Comparison of ENCODE assay signal across 9 mouse cellular contexts in genomic region chr1:112378660-112379059, GRCm38 (mm10).
DNase-seq lines count a peak whose midpoint lies in the region; ATAC-seq and TF ChIP-seq lines count a peak whose summit lies in the region.
"Had no signal": no experiment of that assay in that cellular context is flagged by ENCODE, and none has a peak within 500 bp of the region (broad histone marks: within the 10 kb centered on the region; RNA-seq: fewer than 3 reads in every experiment).

No protein-coding gene starts in this region.

- CTCF ChIA-PET in Patski (lab: Charles Lee), result interaction anchor here (0.6 to 1.2 kb wide), 3 partner anchors 33 to 516 kb away, joined by 3 to 4 read pairs (median 3); no protein-coding TSS in a partner anchor

- no peaks in the 10 kb centered on the region for H3K36me3 ChIP-seq in forebrain, embryonic 11.5 days (ENCODE audit: control insufficient read depth, insufficient read depth, low read length)
- no peaks in the 10 kb centered on the region for H3K36me3 ChIP-seq in kidney, embryonic 16.5 days (ENCODE audit: insufficient read depth, low read length)
- no peaks in the 10 kb centered on the region for H3K36me3 ChIP-seq in midbrain, embryonic 15.5 days (replicated peaks)
- H3K36me3 ChIP-seq: lung, embryonic 15.5 days had no signal

- peak; percentile 1 to 14 for DNase-seq in heart, postnatal 10 days
- no peak for DNase-seq in heart, postnatal 36 days
- DNase-seq in Patski (ENCODE audit: low read depth, low spot score), result no peak
- DNase-seq in forebrain, embryonic 11.5 days (ENCODE audit: low spot score), result peak; percentile 52
- DNase-seq in heart, adult 18-20 months, result no peak

- H3K27ac ChIP-seq in forebrain, embryonic 11.5 days (ENCODE audit: low read depth, low read length), result no peak overlapping the region
- H3K27ac ChIP-seq in kidney, embryonic 16.5 days (ENCODE audit: low read length), result no peak overlapping the region
- H3K27ac ChIP-seq in midbrain, embryonic 15.5 days, result no peak overlapping the region
- H3K27ac ChIP-seq: lung, embryonic 15.5 days had no signal

- POLR2A ChIA-PET in Patski (lab: Charles Lee), result no interaction called here

- no peak overlapping the region for H3K4me3 ChIP-seq in forebrain, embryonic 11.5 days (ENCODE audit: low read depth, low read length)
- no peak overlapping the region for H3K4me3 ChIP-seq in kidney, embryonic 16.5 days (ENCODE audit: low read length)
- no peak overlapping the region for H3K4me3 ChIP-seq in midbrain, embryonic 15.5 days
- H3K4me3 ChIP-seq: lung, embryonic 15.5 days had no signal

- H3K9me3 ChIP-seq in forebrain, embryonic 11.5 days (ENCODE audit: control insufficient read depth, low read length), result no peaks in the 10 kb centered on the region
- H3K9me3 ChIP-seq in kidney, embryonic 16.5 days (ENCODE audit: low read length), result no peaks in the 10 kb centered on the region
- no peaks in the 10 kb centered on the region for H3K9me3 ChIP-seq in midbrain, embryonic 15.5 days
- H3K9me3 ChIP-seq: lung, embryonic 15.5 days had no signal

- H3K27me3 ChIP-seq in Patski, result no peaks in the 10 kb centered on the region
- no peaks in the 10 kb centered on the region for H3K27me3 ChIP-seq in forebrain, embryonic 11.5 days (ENCODE audit: control insufficient read depth, insufficient read depth, low read length)
- no peaks in the 10 kb centered on the region for H3K27me3 ChIP-seq in kidney, embryonic 16.5 days (ENCODE audit: insufficient read depth, low read length)
- no peaks in the 10 kb centered on the region for H3K27me3 ChIP-seq in midbrain, embryonic 15.5 days (replicated peaks)
- H3K27me3 ChIP-seq: lung, embryonic 15.5 days had no signal

- no peaks in the 10 kb centered on the region for H3K4me1 ChIP-seq in forebrain, embryonic 11.5 days (replicated peaks; ENCODE audit: control insufficient read depth, insufficient read depth, low read length)
- no peaks in the 10 kb centered on the region for H3K4me1 ChIP-seq in kidney, embryonic 16.5 days (ENCODE audit: insufficient read depth, low read length)
- no peaks in the 10 kb centered on the region for H3K4me1 ChIP-seq in midbrain, embryonic 15.5 days
- H3K4me1 ChIP-seq: lung, embryonic 15.5 days had no signal

- intact Hi-C loops in heart, postnatal 10 days (cut with DNase I), result loop anchor here (1.0 to 2.0 kb wide), 2 partner anchors 514 to 716 kb away; partner anchors contain the start of gene Dsel
- intact Hi-C loops in heart, postnatal 36 days (cut with DNase I), result loop anchor here (2.0 to 5.0 kb wide), 2 partner anchors 514 to 716 kb away; partner anchors contain the start of gene Dsel

- H3K9ac ChIP-seq in forebrain, embryonic 11.5 days (ENCODE audit: low read length), result no peak overlapping the region
- H3K9ac ChIP-seq in kidney, embryonic 16.5 days (replicated peaks; ENCODE audit: low read length), result no peak overlapping the region
- no peak overlapping the region for H3K9ac ChIP-seq in midbrain, embryonic 15.5 days
- H3K9ac ChIP-seq: lung, embryonic 15.5 days had no signal

- peak; percentile 63 for ATAC-seq in Patski
- peak; percentile 76 for ATAC-seq in forebrain, embryonic 11.5 days (replicated peaks; ENCODE audit: low FRiP score)
- ATAC-seq in kidney, embryonic 16.5 days (ENCODE audit: low FRiP score, low TSS enrichment), result peak; percentile 73; the same call in 1 of the 2 replicates
- ATAC-seq in midbrain, embryonic 15.5 days (replicated peaks), result peak; percentile 80
- ATAC-seq in inflammation-experienced regulatory T-cells, adult 6 months, result no peak

- no peak overlapping the region for H3K4me2 ChIP-seq in forebrain, embryonic 11.5 days (ENCODE audit: low read depth, low read length, severe bottlenecking)
- H3K4me2 ChIP-seq in kidney, embryonic 16.5 days (replicated peaks; ENCODE audit: low read depth, low read length), result no peak overlapping the region
- H3K4me2 ChIP-seq in midbrain, embryonic 15.5 days, result no peak overlapping the region
- H3K4me2 ChIP-seq: lung, embryonic 15.5 days had no signal

- in situ Hi-C loops in Patski (cut with MboI; ENCODE audit: low pct_unique_long_range_greater_than_20kb), result loop anchor here (5.0 kb wide), 2 partner anchors 516 to 716 kb away; partner anchors contain the start of gene Dsel

- 7% methylated on average over 2 of the region's 2 CpGs for WGBS in forebrain, embryonic 11.5 days
- 4% methylated on average over 2 of the region's 2 CpGs for WGBS in kidney, embryonic 16.5 days
- 2% methylated on average over 2 of the region's 2 CpGs for WGBS in midbrain, embryonic 15.5 days

- TF ChIP-seq CTCF in Patski (IDR thresholded peaks at IDR 0.05), result peak; percentile 64

Comparison
In these comparisons a context has a peak if more than half of its experiments do, and no peak if none do; other contexts are left out.
1. DNase-seq: peak in heart, postnatal 10 days (2 of 2) and forebrain, embryonic 11.5 days (single experiment); none in heart, postnatal 36 days (0 of 2), Patski (single experiment) and heart, adult 18-20 months (0 of 2).